Mouse (Mus musculus) CH12.LX (cell line): ENCODE measurements around the gene Zfp454. TPM values are rescaled to one million over a fixed set of nuclear protein-coding genes. Genes with fewer than 3 reads are reported as not detected.

Experiments
- DNase-seq: peaks from one replicate; pipeline ENCODE4 v3.0.0-alpha.2; 2013; ENCODE audit errors: extremely low read depth
- H3K27ac ChIP-seq: 2 replicates; pipeline ENCODE4 v1.5.1; 2012; ENCODE audit warnings: low read depth, mild to moderate bottlenecking, control low read depth, moderate library complexity; ENCODE audit not compliant: insufficient read depth
- H3K27me3 ChIP-seq: replicated peaks from 2 replicates; pipeline ENCODE3; 2012; ENCODE audit warnings: inconsistent platforms
- H3K36me3 ChIP-seq, 2 experiments: replicated peaks in 1 of 2; 2 replicates each; pipeline versions ENCODE3 to v1.6.1; 2012; ENCODE audit warnings: inconsistent platforms in 1 of 2, low read length in 1 of 2, mild to moderate bottlenecking in 1 of 2, mixed read lengths in 1 of 2, moderate library complexity in 1 of 2; ENCODE audit not compliant: control insufficient read depth in 1 of 2, insufficient read depth in 1 of 2
- H3K4me1 ChIP-seq, 2 experiments: 2 replicates each; pipeline ENCODE4 v1.6.1; 2012; ENCODE audit warnings: inconsistent platforms in 1 of 2, moderate library complexity in 1 of 2; ENCODE audit not compliant: insufficient read depth in 2 of 2, control insufficient read depth in 1 of 2
- H3K4me2 ChIP-seq: 2 replicates; pipeline ENCODE4 v1.6.1; 2012; ENCODE audit warnings: low read depth, mild to moderate bottlenecking, control low read depth; ENCODE audit not compliant: poor library complexity, insufficient read depth, severe bottlenecking
- H3K4me3 ChIP-seq, 3 experiments: fragments of 150-350 bp in 1 of 3; sonication (generic) in 1 of 3; replicated peaks in 1 of 3; 2 replicates each; pipeline versions ENCODE3 to v1.5.1; 2011 to 2012; ENCODE audit warnings: low read depth in 2 of 3, low read length in 2 of 3, mild to moderate bottlenecking in 2 of 3, moderate library complexity in 2 of 3, control low read depth in 1 of 3, improper control_type of control experiment in 1 of 3, inconsistent platforms in 1 of 3, mixed read lengths in 1 of 3; ENCODE audit not compliant: poor library complexity in 1 of 3
- H3K79me2 ChIP-seq: replicated peaks from 2 replicates; pipeline ENCODE4 v1.6.1; 2012; ENCODE audit warnings: mild to moderate bottlenecking, moderate library complexity; ENCODE audit not compliant: control insufficient read depth, poor library complexity, insufficient read depth, severe bottlenecking; ENCODE audit errors: extremely low read depth
- H3K9ac ChIP-seq: 2 replicates; pipeline ENCODE4 v1.6.1; 2012; ENCODE audit warnings: low read depth, mild to moderate bottlenecking, control low read depth, moderate library complexity; ENCODE audit not compliant: insufficient read depth
- H3K9me3 ChIP-seq: replicated peaks from 2 replicates; pipeline ENCODE3; 2012; ENCODE audit warnings: low read length, inconsistent platforms, mixed read lengths
- BHLHE40 ChIP-seq: IDR thresholded peaks from 2 replicates; pipeline ENCODE4 v1.6.1; 2011; ENCODE audit warnings: mild to moderate bottlenecking, low read depth, low read length, improper control_type of control experiment
- CHD1 ChIP-seq: IDR thresholded peaks from 2 replicates; pipeline ENCODE4 v1.6.1; 2012; ENCODE audit warnings: low read depth, low read length, improper control_type of control experiment, inconsistent platforms
- CHD2 ChIP-seq: IDR thresholded peaks from 2 replicates; pipeline ENCODE4 v1.6.1; 2011; ENCODE audit warnings: low read length, improper control_type of control experiment
- CTCF ChIP-seq, 2 experiments: IDR thresholded peaks in 1 of 2; conservative IDR thresholded peaks in 1 of 2; 2 replicates each; pipeline ENCODE4 v1.5.1; 2011 to 2012; ENCODE audit warnings: low read depth in 2 of 2, low read length in 2 of 2, improper control_type of control experiment in 1 of 2, inconsistent platforms in 1 of 2, mild to moderate bottlenecking in 1 of 2, moderate library complexity in 1 of 2
- ELF1 ChIP-seq: IDR thresholded peaks from 2 replicates; pipeline ENCODE4 v1.6.1; 2014; ENCODE audit warnings: low read depth, mild to moderate bottlenecking, inconsistent platforms, low read length, improper control_type of control experiment
- ETS1 ChIP-seq: conservative IDR thresholded peaks from 2 replicates; pipeline ENCODE4 v1.6.1; 2012; ENCODE audit warnings: low read depth, mild to moderate bottlenecking, inconsistent platforms, low read length, improper control_type of control experiment, moderate library complexity
- HCFC1 ChIP-seq: IDR thresholded peaks from 2 replicates; pipeline ENCODE4 v1.6.1; 2012; ENCODE audit warnings: low read depth, mild to moderate bottlenecking, inconsistent platforms, low read length, improper control_type of control experiment
- JUN ChIP-seq: IDR thresholded peaks from 2 replicates; pipeline ENCODE4 v1.6.1; 2011; ENCODE audit warnings: low read depth, mild to moderate bottlenecking, low read length, improper control_type of control experiment, moderate library complexity; ENCODE audit not compliant: insufficient read depth
- MXI1 ChIP-seq: IDR thresholded peaks from 2 replicates; pipeline ENCODE4 v1.6.1; 2011; ENCODE audit warnings: mild to moderate bottlenecking, low read depth, low read length, improper control_type of control experiment
- MYC ChIP-seq: IDR thresholded peaks from 2 replicates; pipeline ENCODE4 v1.6.1; 2011; ENCODE audit warnings: low read depth, mild to moderate bottlenecking, improper control_type of control experiment, low read length
- POLR2A ChIP-seq: IDR thresholded peaks from 2 replicates; pipeline ENCODE4 v1.6.1; 2011; ENCODE audit warnings: low read depth, mild to moderate bottlenecking, improper control_type of control experiment, low read length
- POLR2AphosphoS2 ChIP-seq: IDR thresholded peaks from 2 replicates; pipeline ENCODE4 v1.6.1; 2011; ENCODE audit warnings: low read depth, low read length, improper control_type of control experiment
- TCF12 ChIP-seq: IDR thresholded peaks from 2 replicates; pipeline ENCODE4 v1.6.1; 2014; ENCODE audit warnings: low read depth, mild to moderate bottlenecking, inconsistent platforms, low read length, improper control_type of control experiment
- ZC3H11A ChIP-seq: IDR thresholded peaks from 2 replicates; pipeline ENCODE4 v1.6.1; 2012; ENCODE audit warnings: low read depth, mild to moderate bottlenecking, inconsistent platforms, low read length, improper control_type of control experiment
- ZKSCAN1 ChIP-seq: IDR thresholded peaks from 2 replicates; pipeline ENCODE4 v1.6.1; 2012; ENCODE audit warnings: low read depth, inconsistent platforms, low read length, improper control_type of control experiment, borderline replicate concordance
- ZNF384 ChIP-seq: IDR thresholded peaks from 2 replicates; pipeline ENCODE4 v1.6.1; 2012; ENCODE audit warnings: low read depth, low read length, improper control_type of control experiment, inconsistent platforms
- dilution Hi-C: fragments of 300-500 bp; cut with MboI; formaldehyde crosslinking; loops from 2 replicates; pipeline ENCODE4 v1.14.3; 2020; ENCODE audit warnings: low sequenced_read_pairs; ENCODE audit not compliant: extremely low pct_unique_long_range_greater_than_20kb, extremely low pct_ligation_motif_present
- in situ Hi-C: fragments of 300-500 bp; cut with MboI; formaldehyde crosslinking; loops from 3 replicates; pipeline ENCODE4 v1.14.3; 2019; ENCODE audit warnings: low sequenced_read_pairs, low pct_ligation_motif_present, low pct_unique_long_range_greater_than_20kb, mixed read lengths
- polyA plus RNA-seq: library from polyadenylated mRNA; unstranded; fragments of >175 nt; gene quantifications from 2 replicates; pipeline ENCODE4 v1.2.1, GENCODE M21; 2012; ENCODE audit warnings: low read depth; ENCODE audit not compliant: insufficient read length
- total RNA-seq, 2 experiments: library from RNA; depleted of rRNA; stranded (reverse); fragments of 300-350 nt in 1 of 2; fragments of >200 nt in 1 of 2; gene quantifications; 2 replicates each; pipeline ENCODE4 v1.2.3; 2012 to 2014

The Zfp454 gene
- total and polyA plus RNA-seq, 3 experiments: not detected

GRCm38 (mm10) chr11:50915671-50916320, 28.3 kb upstream of the Zfp454 start, which contains the start of gene Zfp2:
Gene Zfp2, minus strand, starts transcription at chr11:50916165.
- no peak within 1 kb of the TSS for H3K4me3 ChIP-seq
- in situ Hi-C loops: no loop called here

GRCm38 (mm10) chr11:50914461-50914860, 27.0 kb upstream of the Zfp454 start:
- H3K27ac ChIP-seq: no peak overlapping the region
- dilution Hi-C loops: no loop called here

More at GRCm38 (mm10) chr11:50915671-50916320, 28.3 kb upstream of the Zfp454 start, which contains the start of gene Zfp2:
- dilution Hi-C loops: no loop called here
- peaks cover 68% of the 10 kb centered on the region for H3K27me3 ChIP-seq
- no peak for DNase-seq
- TF ChIP-seq TCF12 (no peak), CHD1 (no peak), MYC (no peak), POLR2A (no peak), ZKSCAN1 (no peak), MXI1 (no peak), BHLHE40 (no peak), ZNF384 (no peak), JUN (no peak), ETS1 (no peak), CTCF (conservative IDR thresholded peaks at IDR 0.05 in 1 of 2, IDR thresholded peaks at IDR 0.05 in 1 of 2; ENCODE audit: low read depth in 2 of 2, low read length in 2 of 2) (no peak), POLR2AphosphoS2 (no peak), CHD2 (no peak), ELF1 (no peak), ZC3H11A (no peak)
- H3K79me2 ChIP-seq: no peaks in the 10 kb centered on the region
- no peak within 1 kb of the TSS for H3K27ac ChIP-seq
- no peaks in the 10 kb centered on the region for H3K36me3 ChIP-seq
- no peak within 1 kb of the TSS for H3K9ac ChIP-seq
- peaks cover 25% of the 10 kb centered on the region for H3K9me3 ChIP-seq
- no peak within 1 kb of the TSS for H3K4me2 ChIP-seq
- H3K4me1 ChIP-seq: no peaks in the 10 kb centered on the region

More at GRCm38 (mm10) chr11:50914461-50914860, 27.0 kb upstream of the Zfp454 start:
- no peaks in the 10 kb centered on the region for H3K36me3 ChIP-seq
- no peak for DNase-seq
- peaks cover 27% of the 10 kb centered on the region for H3K9me3 ChIP-seq
- no peak overlapping the region for H3K9ac ChIP-seq
- no peak overlapping the region for H3K4me3 ChIP-seq
- H3K27me3 ChIP-seq: peaks cover 69% of the 10 kb centered on the region
- no peaks in the 10 kb centered on the region for H3K4me1 ChIP-seq
- no peaks in the 10 kb centered on the region for H3K79me2 ChIP-seq
- TF ChIP-seq HCFC1 (no peak), POLR2AphosphoS2 (no peak), BHLHE40 (no peak)
- no peak overlapping the region for H3K4me2 ChIP-seq
- in situ Hi-C loops: no loop called here
